Mouse (Mus musculus): ENCODE results near the gene Csnk2b. TPM values are rescaled to one million over a fixed set of nuclear protein-coding genes. Genes with fewer than 3 reads are reported as not detected.
"Not testable (repeated sequence)": the region's sequence is repeated elsewhere in the genome, so short reads cannot be mapped to it uniquely, and the experiment has no call there.

Csnk2b gene
- polyA plus RNA-seq, 1 experiment from 2014 or later: 303 TPM

- Histone ChIP-seq H3K4me3 (peak within 1 kb of the TSS; percentile 68), H3K27ac (peak within 1 kb of the TSS; percentile 87), H3K27me3 (ENCODE audit: poor library complexity, severe bottlenecking) (no peaks in the 10 kb centered on the region), H3K4me1 (peaks cover 48% of the 10 kb centered on the region), H3K9me3 (no peaks in the 10 kb centered on the region), H3K36me3 (replicated peaks) (peaks cover 43% of the 10 kb centered on the region)
- peak; percentile 71 for DNase-seq (ENCODE audit: extremely low spot score, low spot score)
- WGBS: under 1% methylated on average over 36 of the region's 36 CpGs
Observed at GRCm38 (mm10) chr17:35126206-35126611, 4.4 kb upstream of the Csnk2b start, which contains the start of gene D17H6S53E. Gene D17H6S53E, plus strand, starts transcription at chr17:35126373.

- WGBS: 40% methylated on average over 6 of the region's 6 CpGs
- no peak overlapping the region; the same call in 1 of the 2 replicates for H3K27ac ChIP-seq
Observed at GRCm38 (mm10) chr17:35125578-35125977, 3.7 kb upstream of the Csnk2b start.

GRCm38 (mm10) chr17:35125081-35125480 is 3.2 kb upstream of the Csnk2b start:
- H3K4me1 ChIP-seq: peaks cover 55% of the 10 kb centered on the region
- DNase-seq (ENCODE audit: extremely low spot score, low spot score): no peak
- 100% methylated on average over 1 of the region's 1 CpGs for WGBS
- no peaks in the 10 kb centered on the region for H3K27me3 ChIP-seq (ENCODE audit: poor library complexity, severe bottlenecking)
- H3K9me3 ChIP-seq: no peaks in the 10 kb centered on the region
- H3K36me3 ChIP-seq (replicated peaks): peaks cover 43% of the 10 kb centered on the region
- H3K27ac ChIP-seq: no peak overlapping the region
- peak overlapping the region; percentile 68; the same call in 1 of the 2 replicates for H3K4me3 ChIP-seq

More at GRCm38 (mm10) chr17:35125578-35125977, 3.7 kb upstream of the Csnk2b start:
- Histone ChIP-seq H3K36me3 (replicated peaks) (peaks cover 43% of the 10 kb centered on the region), H3K4me1 (peaks cover 50% of the 10 kb centered on the region), H3K4me3 (peak overlapping the region; percentile 68), H3K27me3 (ENCODE audit: poor library complexity, severe bottlenecking) (no peaks in the 10 kb centered on the region), H3K9me3 (no peaks in the 10 kb centered on the region)
- DNase-seq (ENCODE audit: extremely low spot score, low spot score): no peak

GRCm38 (mm10) chr17:35124261-35124896 is 2.5 kb upstream of the Csnk2b start:
- H3K4me3 ChIP-seq; H3K27me3 ChIP-seq (ENCODE audit: poor library complexity, severe bottlenecking); DNase-seq (ENCODE audit: extremely low spot score, low spot score); H3K9me3 ChIP-seq; H3K27ac ChIP-seq: not testable (repeated sequence)
- 92% methylated on average over 12 of the region's 12 CpGs for WGBS
- Histone ChIP-seq H3K36me3 (replicated peaks) (peaks cover 44% of the 10 kb centered on the region), H3K4me1 (peaks cover 62% of the 10 kb centered on the region)

- H3K27ac ChIP-seq; H3K4me3 ChIP-seq; H3K9me3 ChIP-seq; H3K27me3 ChIP-seq (ENCODE audit: poor library complexity, severe bottlenecking); DNase-seq (ENCODE audit: extremely low spot score, low spot score): not testable (repeated sequence)
- peaks cover 55% of the 10 kb centered on the region for H3K4me1 ChIP-seq
- H3K36me3 ChIP-seq (replicated peaks): peaks cover 49% of the 10 kb centered on the region
- WGBS: 95% methylated on average over 9 of the region's 9 CpGs
Observed at GRCm38 (mm10) chr17:35123287-35123686, 1.4 kb upstream of the Csnk2b start.

- Histone ChIP-seq H3K27ac (peak within 1 kb of the TSS; percentile 93), H3K36me3 (replicated peaks) (peaks cover 59% of the 10 kb centered on the region), H3K27me3 (ENCODE audit: poor library complexity, severe bottlenecking) (no peaks in the 10 kb centered on the region), H3K9me3 (no peaks in the 10 kb centered on the region), H3K4me1 (peaks cover 39% of the 10 kb centered on the region), H3K4me3 (peak within 1 kb of the TSS; percentile 82)
- peak; percentile 97 for DNase-seq (ENCODE audit: extremely low spot score, low spot score)
- WGBS: under 1% methylated on average over 50 of the region's 50 CpGs
Observed at GRCm38 (mm10) chr17:35121143-35121799, 582 bp downstream of the Csnk2b start, which contains the start of gene Gpank1. Gene Gpank1, plus strand, starts transcription at chr17:35121455.

- Histone ChIP-seq H3K36me3 (replicated peaks) (peaks cover 64% of the 10 kb centered on the region), H3K4me1 (peaks cover 34% of the 10 kb centered on the region), H3K27ac (peak overlapping the region; percentile 93), H3K9me3 (no peaks in the 10 kb centered on the region), H3K4me3 (peak overlapping the region; percentile 82), H3K27me3 (ENCODE audit: poor library complexity, severe bottlenecking) (no peaks in the 10 kb centered on the region)
- no peak for DNase-seq (ENCODE audit: extremely low spot score, low spot score)
- under 1% methylated on average over 33 of the region's 33 CpGs for WGBS
Observed at GRCm38 (mm10) chr17:35120745-35121142, 1.1 kb downstream of the Csnk2b start.

- Histone ChIP-seq H3K9me3 (no peaks in the 10 kb centered on the region), H3K27ac (no peak within 1 kb of the TSS), H3K4me1 (peaks cover 9% of the 10 kb centered on the region), H3K4me3 (no peak within 1 kb of the TSS; the same call in 1 of the 2 replicates), H3K36me3 (replicated peaks) (peaks cover 60% of the 10 kb centered on the region), H3K27me3 (ENCODE audit: poor library complexity, severe bottlenecking) (no peaks in the 10 kb centered on the region)
- 89% methylated on average over 8 of the region's 8 CpGs for WGBS
- DNase-seq (ENCODE audit: extremely low spot score, low spot score): no peak
Observed at GRCm38 (mm10) chr17:35115046-35116019, 6.5 kb downstream of the Csnk2b start, which contains the start of gene Ly6g5b. Gene Ly6g5b, minus strand, starts transcription at chr17:35115428.

- DNase-seq (ENCODE audit: extremely low spot score, low spot score): no peak
- 87% methylated on average over 9 of the region's 9 CpGs for WGBS
- H3K4me3 ChIP-seq: no peak overlapping the region
Observed at GRCm38 (mm10) chr17:35111774-35112173, 10.1 kb downstream of the Csnk2b start.

GRCm38 (mm10) chr17:35108097-35108496 is 13.8 kb downstream of the Csnk2b start, which contains the start of gene Ly6g5c:
Gene Ly6g5c, plus strand, starts transcription at chr17:35108279.
- peaks cover 11% of the 10 kb centered on the region for H3K4me1 ChIP-seq
- H3K4me3 ChIP-seq: no peak within 1 kb of the TSS
- no peaks in the 10 kb centered on the region for H3K27me3 ChIP-seq (ENCODE audit: poor library complexity, severe bottlenecking)
- H3K36me3 ChIP-seq (replicated peaks): peaks cover 7% of the 10 kb centered on the region
- no peak within 1 kb of the TSS for H3K27ac ChIP-seq
- H3K9me3 ChIP-seq: no peaks in the 10 kb centered on the region
- no peak for DNase-seq (ENCODE audit: extremely low spot score, low spot score)
- WGBS: 91% methylated on average over 6 of the region's 6 CpGs

More at GRCm38 (mm10) chr17:35111774-35112173, 10.1 kb downstream of the Csnk2b start:
- Histone ChIP-seq H3K9me3 (no peaks in the 10 kb centered on the region), H3K27me3 (ENCODE audit: poor library complexity, severe bottlenecking) (no peaks in the 10 kb centered on the region), H3K27ac (no peak overlapping the region), H3K4me1 (no peaks in the 10 kb centered on the region), H3K36me3 (replicated peaks) (peaks cover 30% of the 10 kb centered on the region)

- no peak for DNase-seq (ENCODE audit: extremely low spot score, low spot score)
- Histone ChIP-seq H3K36me3 (replicated peaks) (peaks cover 23% of the 10 kb centered on the region), H3K27ac (peak overlapping the region; percentile 82), H3K4me1 (peaks cover 11% of the 10 kb centered on the region), H3K27me3 (ENCODE audit: poor library complexity, severe bottlenecking) (no peaks in the 10 kb centered on the region), H3K4me3 (peak overlapping the region; percentile 28; the same call in 1 of the 2 replicates), H3K9me3 (no peaks in the 10 kb centered on the region)
- WGBS: 81% methylated on average over 3 of the region's 3 CpGs
Observed at GRCm38 (mm10) chr17:35106522-35106921, 15.3 kb downstream of the Csnk2b start.

GRCm38 (mm10) chr17:35105740-35106389 is 16.0 kb downstream of the Csnk2b start:
- WGBS: 27% methylated on average over 13 of the region's 13 CpGs
- peak overlapping the region; percentile 28 for H3K4me3 ChIP-seq
- peaks cover 30% of the 10 kb centered on the region for H3K36me3 ChIP-seq (replicated peaks)
- H3K27me3 ChIP-seq (ENCODE audit: poor library complexity, severe bottlenecking): no peaks in the 10 kb centered on the region
- H3K4me1 ChIP-seq: peaks cover 11% of the 10 kb centered on the region
- peak overlapping the region; percentile 82 for H3K27ac ChIP-seq
- no peaks in the 10 kb centered on the region for H3K9me3 ChIP-seq
- peak; percentile 21 for DNase-seq (ENCODE audit: extremely low spot score, low spot score)
